Mouse (Mus musculus) adrenal gland, adult 10 weeks (tissue): Measurements from ENCODE around the gene Pgm3. TPM values are rescaled to one million over a fixed set of nuclear protein-coding genes. Genes with fewer than 3 reads are reported as not detected.

Experiments
- polyA plus RNA-seq: library from polyadenylated mRNA; stranded (reverse); fragments of 350-450 nt; fragmentation: Illumina TruSeq; extraction: RNeasy Lipid Tissue Mini Kit (QIAGEN cat#74804); gene quantifications from one replicate; pipeline ENCODE4 v1.2.3, GENCODE M21; 2014; ENCODE audit warnings: low read depth, low replicate concordance

Pgm3 gene
- polyA plus RNA-seq: 37.7 TPM

DNA sequence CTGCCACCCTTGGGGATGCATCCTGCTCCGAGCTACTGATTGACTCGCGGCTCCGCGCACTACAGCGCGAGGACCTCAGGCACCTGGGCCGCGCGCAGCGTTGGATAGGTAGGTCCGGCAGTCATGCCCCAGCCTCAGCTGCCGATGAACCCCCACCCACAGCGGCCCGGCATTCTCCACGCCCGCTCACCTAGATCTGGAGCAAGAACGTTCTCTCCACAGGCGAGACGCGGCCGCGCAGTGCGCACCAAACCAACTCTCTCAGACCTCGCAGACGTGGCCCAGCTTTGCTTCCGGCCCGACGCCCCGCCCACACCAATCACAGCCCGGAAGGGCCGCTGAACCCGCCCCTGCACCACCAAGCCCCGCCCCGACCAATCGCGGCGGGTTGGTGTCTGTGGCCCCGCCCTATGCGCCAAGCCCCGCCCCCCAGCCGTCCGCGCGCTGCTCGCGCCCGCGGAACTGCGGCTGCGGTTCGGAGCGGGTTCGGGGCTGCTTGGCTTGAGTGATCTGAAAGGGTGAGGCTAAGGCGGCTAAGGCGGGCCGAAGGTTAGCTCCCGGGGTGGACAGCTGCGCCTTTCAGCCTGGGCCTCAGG is at the start of gene Pgm3, which contains the start of gene Rwdd2a:
TSS of gene Pgm3 (minus strand) at position 303 of the 596 bp plus-strand sequence.
TSS of gene Rwdd2a (plus strand) at position 452 of the 596 bp plus-strand sequence.

Other genes with a start within 250 kb of the Pgm3 start
- gene Ube2cbp, start 106.9 kb downstream of the Pgm3 start, polyA plus RNA-seq: 2.3 TPM
- gene Dop1a, start 104.7 kb downstream of the Pgm3 start, polyA plus RNA-seq: 24.6 TPM
- 12.0 TPM for gene Rwdd2a, start 149 bp upstream of the Pgm3 start, polyA plus RNA-seq
- gene Me1, start 124.1 kb upstream of the Pgm3 start, polyA plus RNA-seq: 3,622 TPM
- gene Prss35, start 171.8 kb upstream of the Pgm3 start, polyA plus RNA-seq: 575 TPM